Mouse (Mus musculus) spleen, embryonic (tissue): ENCODE data around the gene Gm8994.
"Not testable (repeated sequence)": the region's sequence is repeated elsewhere in the genome, so short reads cannot be mapped to it uniquely, and the experiment has no call there.

ENCODE experiments used
- CTCF ChIA-PET: fragments of 350-600 bp; sonication (Branson Sonifier 250); formaldehyde crosslinking; loops from one replicate; lab custom pipeline; 2022; lab: Charles Lee

Gene Gm8994

DNA sequence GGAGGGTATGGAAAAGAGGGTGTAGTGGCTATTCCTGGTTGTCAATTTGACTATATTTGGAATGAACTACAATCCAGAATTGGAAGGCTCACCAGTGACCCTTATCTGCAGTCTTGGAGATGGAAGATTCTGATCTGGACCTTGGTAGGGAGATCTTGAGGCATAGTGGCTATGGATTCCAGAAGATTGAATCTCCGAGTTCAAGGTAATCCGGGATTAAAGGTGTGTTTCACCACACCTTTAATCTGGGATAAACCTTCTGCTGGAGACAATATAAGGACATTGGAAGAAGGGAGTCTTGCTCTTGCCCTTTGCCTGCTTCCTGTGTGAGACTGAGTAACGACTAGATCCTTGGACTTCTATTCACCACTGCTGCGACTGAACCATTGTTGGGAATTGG lies at the start of gene Gm8994:
Gene Gm8994, plus strand, starts transcription at position 301 of the 400 bp plus-strand sequence.
- CTCF ChIA-PET = not testable (repeated sequence)

DNA sequence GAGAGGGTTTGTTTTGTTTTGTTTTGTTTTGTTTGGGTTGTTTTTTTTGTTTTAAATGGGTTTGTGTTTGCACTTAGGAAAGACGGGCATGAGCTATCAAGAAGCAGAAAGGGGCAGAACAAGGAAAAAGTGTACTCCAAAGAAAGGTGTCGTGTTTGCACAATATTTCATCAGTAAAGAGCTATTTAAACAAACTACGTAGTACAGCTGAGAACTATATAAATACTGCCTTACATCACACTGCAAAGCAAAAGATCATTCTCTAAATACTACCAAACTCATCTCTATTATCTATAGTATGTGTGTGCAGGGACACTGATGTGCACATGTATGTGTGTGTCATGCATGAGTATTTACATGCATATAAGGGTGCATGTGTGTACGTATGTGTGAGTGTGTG lies 49.7 kb upstream of the Gm8994 start:
- CTCF ChIA-PET = no interaction called here

DNA sequence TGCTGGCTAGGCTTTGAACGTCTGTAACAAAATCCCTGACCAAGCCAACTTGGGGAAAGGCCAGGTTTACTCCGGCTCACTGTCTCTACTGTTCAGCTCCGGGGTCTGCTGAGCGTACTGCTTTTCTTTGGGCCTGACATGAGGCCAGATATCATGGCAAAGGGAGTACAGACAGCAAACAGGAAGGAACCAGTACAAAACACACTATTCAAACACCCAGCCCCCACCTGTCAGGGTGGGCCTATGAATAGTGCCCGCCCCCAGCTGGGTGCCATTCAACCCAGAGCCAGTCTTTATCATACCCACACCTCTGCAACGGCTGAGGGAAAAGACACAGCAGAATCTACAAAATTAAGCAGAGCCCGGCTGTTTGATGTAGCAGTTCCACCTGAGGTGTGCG lies 42.8 kb upstream of the Gm8994 start:
- CTCF ChIA-PET = no interaction called here

DNA sequence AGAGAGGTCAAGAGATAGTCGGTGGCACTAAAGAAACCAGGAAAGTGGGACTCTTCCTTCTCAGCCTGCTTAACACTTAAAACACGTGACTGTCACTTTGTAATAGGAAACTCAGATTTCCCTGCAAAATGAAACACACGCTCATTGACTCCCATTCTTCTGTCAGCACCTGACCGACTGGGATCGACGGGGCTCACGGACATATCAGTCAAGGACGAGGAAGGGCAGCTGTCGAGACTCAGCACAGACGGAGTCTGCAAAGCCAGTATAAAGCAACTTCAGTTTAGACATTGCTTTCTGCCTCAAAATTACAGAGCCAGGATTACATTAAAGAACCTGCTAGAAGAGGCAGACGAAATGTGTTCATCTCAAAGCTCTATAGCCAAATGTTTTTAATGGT lies 41.2 kb upstream of the Gm8994 start:
- CTCF ChIA-PET = no interaction called here

DNA sequence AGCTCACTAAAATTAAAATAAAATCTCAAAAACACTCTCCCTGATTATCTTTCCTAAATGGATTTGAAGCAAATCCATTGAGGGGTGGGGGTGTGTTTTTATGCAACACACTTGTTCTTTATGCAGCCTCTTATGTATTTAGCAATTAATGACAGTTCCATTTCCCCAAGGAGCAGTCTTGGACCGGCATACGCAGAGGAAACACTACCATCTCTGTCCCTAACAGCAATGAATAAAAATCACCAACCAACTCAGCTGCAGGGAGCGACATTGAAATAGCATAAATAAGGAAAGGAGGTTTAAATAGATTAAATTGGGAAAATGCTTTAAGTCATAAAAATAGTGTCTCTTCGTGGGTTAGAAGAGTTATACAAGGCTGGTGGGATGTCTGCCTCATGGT lies 40.8 kb upstream of the Gm8994 start:
- CTCF ChIA-PET = no interaction called here

DNA sequence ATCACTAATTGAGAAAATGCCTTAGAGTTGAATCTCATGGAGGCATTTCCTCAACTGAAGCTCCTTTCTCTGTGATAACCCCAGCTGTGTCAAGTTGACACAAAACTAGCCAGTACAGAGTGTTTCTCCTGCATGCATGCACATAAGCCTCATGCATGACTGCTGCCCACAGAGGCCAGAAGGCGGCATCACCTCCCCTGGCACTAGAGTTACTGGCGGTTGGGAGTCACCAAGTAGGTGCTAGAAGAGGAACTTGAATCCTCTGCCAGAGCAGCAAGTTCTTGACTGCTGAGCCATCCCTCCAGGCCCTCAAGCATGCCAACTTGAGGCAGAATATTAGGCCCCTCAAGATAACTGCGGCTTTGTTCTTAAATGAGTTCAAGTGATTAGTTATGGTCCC lies 35.9 kb upstream of the Gm8994 start:
- CTCF ChIA-PET = no interaction called here

DNA sequence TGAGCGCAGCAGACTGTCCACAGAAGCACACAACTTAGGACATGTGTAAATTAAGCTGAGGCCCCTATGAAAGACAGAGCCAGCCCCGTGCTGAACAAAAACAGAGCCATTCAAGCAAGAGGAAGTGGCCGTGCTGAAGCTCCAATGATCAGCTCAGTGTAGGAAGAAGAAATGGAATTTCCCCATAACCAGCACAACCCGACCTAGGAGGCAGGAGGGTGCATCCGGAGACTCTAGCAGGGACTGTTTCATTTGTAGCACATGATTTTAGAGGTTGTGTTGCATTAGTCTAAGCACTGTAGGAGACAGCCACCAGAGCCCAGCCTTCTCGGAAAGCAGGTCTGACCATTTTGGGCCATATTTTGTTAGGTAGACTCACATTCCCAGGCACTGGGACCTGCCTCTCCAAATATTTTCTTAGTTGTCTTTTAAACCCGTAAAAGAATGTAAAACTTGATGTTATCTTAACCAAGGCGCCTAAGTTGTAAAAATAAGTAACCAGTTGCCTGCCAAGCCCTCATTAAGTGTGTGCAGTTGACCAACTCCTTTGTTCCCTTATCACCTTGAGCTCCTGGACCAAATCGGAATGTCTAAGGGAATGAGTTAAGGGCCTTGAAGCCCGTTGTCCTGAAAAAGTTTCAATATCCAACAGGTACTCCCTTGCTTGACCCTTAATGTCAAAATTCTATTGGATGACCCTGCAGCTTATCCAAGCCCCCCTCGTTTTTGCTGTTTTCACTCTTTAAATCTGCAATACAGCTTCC lies 35.2 kb upstream of the Gm8994 start:
- CTCF ChIA-PET = no interaction called here

DNA sequence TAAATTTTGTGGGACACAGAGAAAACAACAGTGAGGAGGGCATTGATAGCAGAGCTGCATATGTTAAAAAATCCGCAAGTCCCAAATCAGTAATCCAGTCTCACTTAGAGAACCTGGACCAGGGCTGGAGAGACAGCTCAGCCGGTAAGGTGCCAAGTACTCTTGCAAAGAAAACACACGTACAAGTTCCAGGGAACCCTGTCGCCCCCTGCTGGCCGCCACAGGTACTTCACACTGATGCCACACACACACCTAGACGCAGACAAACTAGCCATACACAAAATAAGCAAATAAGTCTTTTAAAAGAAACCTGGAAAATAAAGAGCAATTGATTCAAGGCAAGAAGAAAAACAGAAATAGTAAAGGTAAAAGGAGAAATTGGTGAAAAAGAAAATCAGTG lies 33.6 kb upstream of the Gm8994 start:
- CTCF ChIA-PET = no interaction called here

DNA sequence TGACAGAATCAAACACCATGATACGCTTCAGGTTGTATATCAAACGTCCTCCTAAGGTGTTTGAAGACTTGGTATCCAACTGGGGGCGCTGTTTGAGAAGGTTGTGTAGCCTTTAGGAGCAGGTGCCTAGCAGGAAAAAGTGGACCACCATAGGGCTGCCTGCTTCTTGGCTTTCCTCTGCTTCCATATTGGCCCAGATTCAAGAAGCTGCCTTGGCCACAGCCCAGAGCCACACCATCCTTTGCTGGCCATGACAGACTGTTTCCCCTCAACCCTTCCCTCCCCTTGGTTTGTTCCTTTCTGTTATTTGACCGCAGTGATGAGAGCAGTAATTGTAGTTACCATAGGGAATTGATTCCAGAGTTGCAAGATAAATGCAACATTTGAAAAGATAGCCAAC lies 31.5 kb upstream of the Gm8994 start:
- CTCF ChIA-PET = no interaction called here

DNA sequence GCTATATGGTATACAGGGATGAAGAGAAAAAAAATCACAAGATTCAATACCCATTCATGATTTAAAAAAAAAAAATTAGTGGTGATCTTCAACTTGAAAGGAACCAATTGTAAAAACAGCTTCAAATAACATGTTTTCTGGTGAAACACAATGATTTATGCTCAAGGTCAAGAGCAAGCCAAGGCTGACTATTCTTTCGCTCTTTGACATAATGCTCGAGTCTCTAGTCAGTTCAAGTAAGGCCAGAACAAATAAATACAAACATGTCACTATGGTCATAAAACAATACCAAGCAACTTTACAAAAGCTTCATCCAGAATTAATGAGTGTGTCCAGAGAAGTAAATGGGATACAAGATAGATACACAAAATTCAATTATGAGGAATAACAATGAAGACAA lies 31.1 kb upstream of the Gm8994 start:
- CTCF ChIA-PET = no interaction called here

DNA sequence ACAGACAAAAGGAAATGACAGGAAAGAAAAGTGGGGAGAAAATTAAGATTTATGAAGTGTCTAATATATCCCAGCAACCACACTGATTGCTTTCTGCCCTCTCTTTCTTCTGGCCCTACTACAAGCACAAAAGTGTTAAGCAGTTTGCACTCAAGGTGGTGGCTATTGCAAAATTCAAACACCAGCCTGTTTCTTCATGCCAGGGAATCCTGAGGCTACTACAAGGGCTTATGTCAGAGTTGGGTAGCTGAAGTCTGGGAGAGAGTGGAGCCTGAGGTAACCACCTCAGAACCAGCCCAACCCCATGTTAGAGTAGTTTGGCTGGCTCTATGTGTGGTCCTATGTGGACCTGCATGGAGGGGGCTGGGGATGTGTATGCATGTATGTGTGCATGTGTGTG lies 23.8 kb upstream of the Gm8994 start:
- CTCF ChIA-PET = interaction anchor here (0.7 kb wide), 1 partner anchor 135 kb away, joined by 3 read pairs; no protein-coding TSS in a partner anchor

DNA sequence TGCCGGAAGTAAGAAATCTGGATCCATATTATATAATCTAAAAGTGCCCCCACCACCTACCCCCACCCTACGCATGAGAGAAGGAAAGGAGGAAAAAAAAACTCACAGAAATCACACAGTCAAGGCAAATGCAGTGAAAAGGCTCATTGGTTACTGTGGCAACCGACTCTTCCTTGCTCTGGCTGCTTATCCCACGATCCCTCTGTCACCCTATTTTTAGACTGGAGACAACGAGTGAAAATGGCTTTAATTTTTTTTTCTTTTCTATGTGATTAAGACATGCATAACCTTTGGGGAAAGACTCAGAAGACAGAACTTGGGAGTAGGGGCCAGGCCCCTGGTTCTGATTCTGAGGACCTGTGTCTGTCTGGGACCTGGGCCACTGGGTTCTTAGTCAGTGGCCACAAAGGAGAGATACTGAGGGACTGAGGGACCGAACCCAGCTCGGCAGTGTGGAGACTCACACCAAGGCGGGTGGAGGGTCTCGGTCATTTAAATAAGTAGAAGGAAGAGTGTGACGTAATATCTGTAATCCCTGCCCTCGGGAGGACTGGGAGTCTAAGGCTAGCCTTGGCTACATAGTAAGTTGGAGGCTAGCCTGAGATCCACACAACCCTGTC lies 22.9 kb upstream of the Gm8994 start:
- CTCF ChIA-PET = interaction anchor here (0.7 kb wide), 1 partner anchor 134 kb away, joined by 3 read pairs; no protein-coding TSS in a partner anchor

DNA sequence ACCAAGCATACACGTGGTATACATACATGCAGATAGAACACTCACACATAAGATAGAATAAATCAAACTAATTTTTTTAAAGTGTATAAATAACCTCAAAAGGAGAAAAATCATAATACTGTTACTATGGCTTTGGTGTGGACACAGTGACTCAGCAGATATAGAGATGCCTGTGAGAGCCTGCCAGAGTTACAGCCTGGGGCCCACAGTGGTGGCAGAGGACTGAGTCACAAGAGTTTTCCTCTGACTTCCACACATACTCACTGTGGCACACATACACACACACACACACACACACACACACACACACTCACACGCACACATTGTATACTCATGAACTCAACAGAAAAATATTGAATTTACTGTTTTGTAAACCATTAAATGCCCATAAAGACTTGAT lies 17.9 kb upstream of the Gm8994 start:
- CTCF ChIA-PET = no interaction called here

DNA sequence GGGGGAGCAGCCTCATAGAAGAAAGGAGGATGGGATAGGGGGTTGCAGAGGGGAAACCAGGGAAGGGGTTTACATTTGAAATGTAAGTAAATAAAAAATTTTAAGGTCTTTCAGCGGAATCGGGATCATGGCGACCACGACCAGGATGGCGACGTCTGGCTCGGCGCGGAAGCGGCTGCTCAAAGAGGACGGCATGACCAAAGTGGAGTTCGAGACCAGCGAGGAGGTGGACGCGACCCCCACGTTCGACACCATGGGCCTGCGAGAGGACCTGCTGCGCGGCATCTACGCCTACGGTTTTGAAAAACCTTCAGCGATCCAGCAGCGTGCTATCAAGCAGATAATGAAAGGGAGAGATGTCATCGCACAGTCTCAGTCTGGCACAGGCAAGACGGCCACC lies 1.1 kb downstream of the Gm8994 start:
- CTCF ChIA-PET = not testable (repeated sequence)

DNA sequence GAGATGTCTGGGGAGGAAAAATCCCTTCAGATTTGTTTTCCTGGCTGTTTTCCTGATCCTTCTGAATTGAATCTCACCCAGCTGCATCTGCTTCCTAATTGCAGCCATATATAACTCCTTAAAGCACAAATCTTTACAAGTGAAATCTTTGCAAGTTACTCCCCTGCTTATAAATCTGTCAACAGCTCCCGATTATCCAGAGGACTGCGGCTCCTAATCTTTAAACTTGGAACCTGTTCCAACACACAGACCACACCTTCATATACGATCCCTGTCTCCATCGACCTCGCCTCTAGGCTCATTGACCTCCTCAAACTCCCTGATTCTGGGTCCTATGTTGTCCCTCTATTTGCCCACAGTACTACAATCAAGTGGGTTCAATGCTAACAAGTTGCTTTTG lies 13.3 kb downstream of the Gm8994 start:
- CTCF ChIA-PET = no interaction called here

DNA sequence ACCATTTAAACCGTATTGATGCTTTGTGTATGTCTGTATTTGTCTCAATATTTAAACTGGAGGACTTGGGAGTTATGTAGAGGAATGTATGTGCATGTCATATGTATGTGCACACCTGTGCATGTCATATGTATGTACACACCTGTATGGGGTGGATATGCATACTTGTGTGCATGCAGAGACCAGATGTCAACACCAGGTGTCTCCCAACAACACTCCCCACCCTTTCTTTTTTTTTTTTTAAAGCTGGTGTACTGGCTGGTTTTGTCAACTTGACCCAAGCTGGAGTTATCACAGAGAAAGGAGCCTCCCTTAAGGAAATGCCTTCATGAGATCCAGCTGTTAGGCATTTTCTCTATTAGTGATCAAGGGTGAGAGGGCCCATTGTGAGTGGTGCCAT lies 13.8 kb downstream of the Gm8994 start:
- CTCF ChIA-PET = no interaction called here

DNA sequence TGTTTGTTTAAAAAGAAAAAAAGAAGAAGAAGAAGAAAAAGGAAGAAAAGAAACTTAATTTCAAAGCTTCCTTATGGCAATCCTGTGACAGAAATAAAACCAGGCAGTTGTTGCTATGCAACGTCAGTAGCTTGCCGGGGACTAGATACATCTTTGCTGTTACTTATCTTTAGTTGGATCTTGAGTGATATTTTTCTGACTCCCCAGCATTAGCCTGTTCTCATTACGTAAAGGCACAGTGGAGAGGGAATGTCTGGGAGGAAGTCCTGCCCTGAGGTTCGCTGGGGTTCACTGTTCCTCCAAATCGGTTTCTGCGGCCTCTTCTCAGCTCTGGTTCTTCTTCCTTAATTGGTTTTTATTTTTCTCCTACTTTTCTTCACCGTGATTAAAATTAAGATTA lies 16.5 kb downstream of the Gm8994 start:
- CTCF ChIA-PET = no interaction called here

DNA sequence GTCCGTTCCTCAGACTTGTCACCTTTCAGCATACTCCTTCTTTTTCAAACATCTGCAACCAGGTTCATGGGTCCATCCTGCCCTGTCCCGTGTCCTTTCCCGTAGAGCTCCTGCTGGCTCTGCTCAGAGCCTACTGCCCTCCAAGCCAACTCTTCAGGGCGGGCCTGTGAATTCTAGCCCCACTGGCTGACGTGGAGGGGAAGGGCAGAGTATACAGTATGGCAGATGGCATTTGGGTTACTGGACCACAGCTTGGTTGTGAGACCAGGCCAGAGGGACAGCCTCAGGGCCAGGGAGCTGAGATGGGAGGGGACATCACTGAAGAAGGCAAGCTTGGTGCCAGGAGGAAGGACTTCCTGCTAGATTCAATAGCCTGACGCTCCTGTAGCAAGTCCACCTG lies 17.7 kb downstream of the Gm8994 start:
- CTCF ChIA-PET = no interaction called here

DNA sequence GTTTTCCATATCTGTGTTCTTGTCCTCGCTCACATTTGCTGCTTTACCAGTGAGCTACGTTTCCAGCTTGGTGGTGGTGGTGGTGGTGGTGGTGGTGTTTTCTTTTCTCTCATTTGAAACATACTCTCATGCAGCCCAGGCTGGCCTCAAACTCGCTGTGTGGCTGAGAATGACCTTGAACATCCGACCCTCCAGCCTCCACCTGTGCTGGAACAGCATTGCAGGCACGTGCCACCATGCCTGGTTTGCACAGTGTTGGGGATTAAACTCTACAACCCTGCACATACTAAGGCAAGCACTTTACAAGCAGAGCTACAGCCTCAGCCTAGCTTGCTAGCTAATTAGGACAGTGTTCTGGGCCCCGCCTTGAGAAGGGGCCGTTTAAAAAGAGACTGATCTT lies 18.3 kb downstream of the Gm8994 start:
- CTCF ChIA-PET = no interaction called here

DNA sequence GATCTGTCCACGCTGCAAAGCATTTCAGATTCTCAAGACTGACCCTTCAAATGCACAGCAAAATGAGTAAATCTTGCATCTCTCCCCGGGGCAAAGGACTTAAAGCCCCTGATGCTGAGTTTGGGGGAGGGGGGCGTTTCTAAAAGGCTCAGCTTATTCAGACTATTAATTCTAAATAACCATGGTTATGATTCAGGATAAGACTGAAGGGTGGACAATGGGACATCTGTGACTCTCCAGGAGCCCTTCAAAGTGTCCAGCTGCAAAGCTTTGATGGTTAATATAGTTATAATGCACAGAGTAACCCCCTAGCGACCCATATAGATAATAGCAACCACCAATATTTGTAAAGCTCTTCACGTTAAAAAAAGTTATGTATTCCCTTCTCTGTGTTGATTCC lies 19.7 kb downstream of the Gm8994 start:
- CTCF ChIA-PET = no interaction called here

DNA sequence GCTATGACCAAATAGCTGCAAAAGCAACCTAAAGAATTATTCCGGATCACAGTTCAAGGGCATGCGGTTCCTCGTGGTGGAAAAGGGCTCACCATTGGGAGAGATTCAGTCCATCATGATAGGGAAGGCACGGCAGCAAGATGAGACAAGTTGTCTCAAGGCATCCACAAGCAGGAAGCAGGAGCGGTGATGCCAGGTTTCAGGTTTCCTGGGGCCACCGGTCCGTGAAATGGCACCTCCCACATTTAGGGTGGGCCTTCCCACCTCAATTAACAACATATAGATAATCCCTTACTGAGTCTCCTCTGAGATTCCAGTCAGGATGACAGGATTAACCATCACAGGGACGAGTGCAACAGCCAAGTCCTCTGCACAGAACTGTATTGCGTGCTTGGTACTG lies 20.3 kb downstream of the Gm8994 start:
- CTCF ChIA-PET = no interaction called here

DNA sequence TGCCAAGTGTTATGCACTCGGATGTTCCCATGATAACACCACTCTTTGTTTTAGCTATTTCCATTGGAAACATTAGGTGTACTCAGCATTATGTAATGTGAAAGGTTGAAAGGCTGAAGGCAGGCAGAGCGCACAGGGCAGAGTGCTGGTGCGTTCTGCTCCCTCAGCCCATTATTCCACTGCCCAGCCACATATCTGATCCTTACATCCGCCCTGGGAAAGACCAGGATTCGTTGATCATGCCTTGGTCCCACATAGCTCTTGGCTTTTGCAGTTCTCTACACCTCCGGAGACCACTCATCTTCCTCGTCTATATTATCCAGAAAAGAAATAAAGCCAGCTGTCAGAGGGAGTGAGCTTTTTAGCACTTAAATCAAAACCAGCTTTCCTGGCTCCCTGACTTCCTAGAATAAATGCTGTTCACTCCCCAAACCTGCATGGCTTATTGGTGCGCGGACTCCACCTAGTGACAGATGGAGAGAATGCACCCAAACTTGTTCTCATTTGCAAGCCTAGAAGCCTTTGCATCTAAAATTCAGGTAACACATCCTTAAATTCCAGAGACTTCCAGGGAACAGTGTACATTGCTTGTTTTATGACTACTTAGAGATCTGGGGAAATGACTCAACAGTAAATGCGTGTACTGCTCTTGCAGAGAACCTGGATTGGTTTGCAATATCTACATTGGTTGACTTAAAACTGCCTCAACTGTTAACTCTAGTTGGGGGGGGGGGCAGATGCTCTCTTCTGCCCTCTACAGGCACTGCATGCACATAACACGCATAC lies 26.3 kb downstream of the Gm8994 start:
- CTCF ChIA-PET = no interaction called here

DNA sequence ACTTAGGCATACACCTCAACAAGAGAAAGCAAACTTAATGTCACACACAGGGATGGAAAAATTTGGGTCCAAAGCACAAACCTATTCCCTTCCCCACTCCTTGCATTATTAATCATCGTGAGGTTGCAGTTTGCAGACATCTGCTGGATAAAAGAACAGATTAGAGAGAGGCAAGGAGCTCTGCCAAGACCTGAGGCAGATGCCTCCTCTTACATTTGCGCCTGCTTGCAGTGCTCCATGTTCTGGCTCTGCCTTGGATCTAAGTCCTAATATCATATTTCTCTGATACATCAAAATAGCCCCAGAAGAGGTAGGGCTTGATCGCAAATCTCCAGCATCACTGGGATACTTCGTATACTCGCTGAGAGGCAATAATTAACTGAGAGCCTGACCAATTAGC lies 31.1 kb downstream of the Gm8994 start:
- CTCF ChIA-PET = no interaction called here
